Mouse (Mus musculus) MEL (cell line): ENCODE measurements around the gene Plekha8. TPM values are rescaled to one million over a fixed set of nuclear protein-coding genes. Genes with fewer than 3 reads are reported as not detected.

Experiments used
- DNase-seq: peaks from one replicate; pipeline ENCODE4 v3.0.0; 2011; ENCODE audit warnings: low read depth, low spot score
- H3K27ac ChIP-seq: 2 replicates; pipeline ENCODE4 v1.5.1; 2012; ENCODE audit warnings: low read depth, mild to moderate bottlenecking, control low read depth, low read length, moderate library complexity; ENCODE audit not compliant: control insufficient read depth
- H3K27me3 ChIP-seq, 2 experiments: fragments of 150-350 bp in 1 of 2; sonication (generic) in 1 of 2; 2 replicates each; pipeline ENCODE4 v1.6.1; 2012; ENCODE audit warnings: low read length in 2 of 2, mild to moderate bottlenecking in 2 of 2, improper control_type of control experiment in 1 of 2, moderate library complexity in 1 of 2; ENCODE audit not compliant: insufficient read depth in 2 of 2, control insufficient read depth in 1 of 2
- H3K36me3 ChIP-seq, 2 experiments: 2 replicates each; pipeline ENCODE4 v1.6.1; 2012 to 2014; ENCODE audit warnings: low read length in 2 of 2, improper control_type of control experiment in 1 of 2, inconsistent platforms in 1 of 2, mild to moderate bottlenecking in 1 of 2; ENCODE audit not compliant: insufficient read depth in 2 of 2, control insufficient read depth in 1 of 2
- H3K4me1 ChIP-seq, 2 experiments: fragments of 150-350 bp in 1 of 2; sonication (generic) in 1 of 2; 2 replicates each; pipeline ENCODE4 v1.6.1; 2012; ENCODE audit warnings: low read length in 2 of 2, improper control_type of control experiment in 1 of 2, mild to moderate bottlenecking in 1 of 2; ENCODE audit not compliant: insufficient read depth in 2 of 2, control insufficient read depth in 1 of 2
- H3K4me3 ChIP-seq, 2 experiments: fragments of 150-350 bp in 1 of 2; sonication (generic) in 1 of 2; 2 replicates each; pipeline ENCODE4 v1.5.1; 2012; ENCODE audit warnings: low read depth in 2 of 2, low read length in 2 of 2, mild to moderate bottlenecking in 2 of 2, moderate library complexity in 2 of 2, control low read depth in 1 of 2, improper control_type of control experiment in 1 of 2; ENCODE audit not compliant: control insufficient read depth in 1 of 2, insufficient read depth in 1 of 2
- H3K79me2 ChIP-seq: 2 replicates; pipeline ENCODE4 v1.6.1; 2012; ENCODE audit warnings: mild to moderate bottlenecking, low read length, moderate library complexity; ENCODE audit not compliant: control insufficient read depth, poor library complexity, insufficient read depth
- H3K9ac ChIP-seq: 2 replicates; pipeline ENCODE4 v1.6.1; 2012; ENCODE audit warnings: low read depth, mild to moderate bottlenecking, control low read depth, low read length, moderate library complexity; ENCODE audit not compliant: control insufficient read depth, poor library complexity, severe bottlenecking
- H3K9me3 ChIP-seq: fragments of 150-350 bp; sonication (generic); replicated peaks from 2 replicates; pipeline ENCODE4 v1.6.1; 2012; ENCODE audit warnings: mild to moderate bottlenecking, low read length, improper control_type of control experiment, moderate library complexity; ENCODE audit not compliant: insufficient read depth
- CHD1 ChIP-seq: IDR thresholded peaks from 2 replicates; pipeline ENCODE4 v1.6.1; 2012; ENCODE audit warnings: low read depth, mild to moderate bottlenecking, inconsistent platforms, low read length, improper control_type of control experiment
- ELF1 ChIP-seq: IDR thresholded peaks from 2 replicates; pipeline ENCODE4 v1.6.1; 2014; ENCODE audit warnings: low read depth, mild to moderate bottlenecking, inconsistent platforms, low read length, improper control_type of control experiment, moderate library complexity
- EP300 ChIP-seq, 2 experiments: IDR thresholded peaks; 2 replicates each; pipeline ENCODE4 v1.6.1; 2011; ENCODE audit warnings: improper control_type of control experiment in 2 of 2, low read length in 2 of 2, low read depth in 1 of 2, mild to moderate bottlenecking in 1 of 2
- GATA1 ChIP-seq: IDR thresholded peaks from 2 replicates; pipeline ENCODE4 v1.6.1; 2011; ENCODE audit warnings: low read depth, low read length, improper control_type of control experiment
- KAT2A ChIP-seq: conservative IDR thresholded peaks from 2 replicates; pipeline ENCODE4 v1.6.1; 2012; ENCODE audit warnings: low read depth, low read length, improper control_type of control experiment, inconsistent platforms
- MAZ ChIP-seq: IDR thresholded peaks from 2 replicates; pipeline ENCODE4 v1.6.1; 2012; ENCODE audit warnings: low read depth, mild to moderate bottlenecking, inconsistent platforms, low read length, improper control_type of control experiment
- MXI1 ChIP-seq: IDR thresholded peaks from 2 replicates; pipeline ENCODE4 v1.6.1; 2011; ENCODE audit warnings: mild to moderate bottlenecking, low read depth, low read length, improper control_type of control experiment
- POLR2A ChIP-seq, 2 experiments: IDR thresholded peaks; 2 replicates each; pipeline ENCODE4 v1.6.1; 2011 to 2012; ENCODE audit warnings: low read length in 2 of 2, mild to moderate bottlenecking in 2 of 2, control low read depth in 1 of 2, improper control_type of control experiment in 1 of 2, low read depth in 1 of 2, moderate library complexity in 1 of 2; ENCODE audit not compliant: control insufficient read depth in 1 of 2, insufficient read depth in 1 of 2, poor library complexity in 1 of 2
- RAD21 ChIP-seq: IDR thresholded peaks from 2 replicates; pipeline ENCODE4 v1.6.1; 2011; ENCODE audit warnings: mild to moderate bottlenecking, low read depth, low read length, improper control_type of control experiment
- RCOR1 ChIP-seq: IDR thresholded peaks from 2 replicates; pipeline ENCODE4 v1.6.1; 2012; ENCODE audit warnings: low read depth, mild to moderate bottlenecking, inconsistent platforms, low read length, improper control_type of control experiment
- TBP ChIP-seq: IDR thresholded peaks from 2 replicates; pipeline ENCODE4 v1.8.0; 2011; ENCODE audit warnings: low read depth, low read length, improper control_type of control experiment
- USF2 ChIP-seq, 2 experiments: IDR thresholded peaks; 2 replicates each; pipeline ENCODE4 v1.6.1; 2011 to 2012; ENCODE audit warnings: improper control_type of control experiment in 2 of 2, low read length in 2 of 2, borderline replicate concordance in 1 of 2, inconsistent platforms in 1 of 2, low read depth in 1 of 2, mild to moderate bottlenecking in 1 of 2; ENCODE audit not compliant: insufficient read depth in 1 of 2
- polyA plus RNA-seq, 2 experiments: library from polyadenylated mRNA; stranded (reverse) in 1 of 2; unstranded in 1 of 2; fragments of >175 nt in 1 of 2; fragments of >200 nt in 1 of 2; gene quantifications; 2 replicates each; pipeline versions ENCODE4 v1.2.1 to v1.2.4; 2012; ENCODE audit warnings: low replicate concordance in 2 of 2, low read depth in 1 of 2; ENCODE audit not compliant: insufficient read length in 2 of 2, insufficient read depth in 1 of 2, missing spikeins in 1 of 2
- total RNA-seq: library from RNA; depleted of rRNA; stranded (reverse); fragments of 300-350 nt; gene quantifications from 2 replicates; pipeline ENCODE4 v1.2.3, GENCODE M21; 2012; rRNA removed

Gene Plekha8
- total and polyA plus RNA-seq, 3 experiments = 11.6 to 16.8 TPM; not detected in 1

- Histone ChIP-seq H3K27me3 (no peaks in the 10 kb centered on the region), H3K27ac (no peak overlapping the region), H3K4me3 (no peak overlapping the region), H3K79me2 (no peaks in the 10 kb centered on the region), H3K9ac (no peak overlapping the region), H3K4me1 (no peaks in the 10 kb centered on the region), H3K9me3 (no peaks in the 10 kb centered on the region), H3K36me3 (no peaks in the 10 kb centered on the region)
- no peak for TF ChIP-seq TBP
- no peak for TF ChIP-seq MAZ
- no peak for TF ChIP-seq KAT2A
- TF ChIP-seq EP300 (IDR thresholded peaks at IDR 0.05; ENCODE audit: low read depth in 1 of 2, low read length in 2 of 2) = no peak
- no peak for TF ChIP-seq POLR2A (IDR thresholded peaks at IDR 0.05; ENCODE audit: control insufficient read depth in 1 of 2, insufficient read depth in 1 of 2, low read depth in 1 of 2, low read length in 2 of 2, poor library complexity in 1 of 2)
- TF ChIP-seq CHD1 = no peak
- TF ChIP-seq USF2 (IDR thresholded peaks at IDR 0.05; ENCODE audit: borderline replicate concordance in 1 of 2, insufficient read depth in 1 of 2, low read depth in 1 of 2, low read length in 2 of 2) = no peak
- no peak for TF ChIP-seq MXI1
- no peak for TF ChIP-seq GATA1
- TF ChIP-seq ELF1 = no peak
- TF ChIP-seq RCOR1 = no peak
- no peak for TF ChIP-seq RAD21
- no peak for DNase-seq
These were observed 98.4 kb downstream of the Plekha8 start for GRCm38 (mm10) chr6:54693286-54693685.

Other genes starting within 250 kb of the Plekha8 start
- not detected in 2 replicates for gene Wipf3, start 165.5 kb upstream of the Plekha8 start, total RNA-seq
- not detected for gene Wipf3, start 165.5 kb upstream of the Plekha8 start, polyA plus RNA-seq
- not detected in 2 replicates for gene Scrn1, start 28.6 kb upstream of the Plekha8 start, total RNA-seq
- gene Scrn1, start 28.6 kb upstream of the Plekha8 start, polyA plus RNA-seq = not detected
- gene Fkbp14, start 2.2 kb downstream of the Plekha8 start, total RNA-seq = 0.65 and 1.5 TPM in 2 replicates
- 1 to 10 TPM in 1 of 2 experiments, not detected in 1; 1.8 TPM for gene Fkbp14, start 2.2 kb downstream of the Plekha8 start, polyA plus RNA-seq
- gene Mturn, start 86.5 kb downstream of the Plekha8 start, total RNA-seq = 0.26 and 0.31 TPM in 2 replicates
- 1 to 10 TPM in 1 of 2 experiments, not detected in 1; 1.1 TPM for gene Mturn, start 86.5 kb downstream of the Plekha8 start, polyA plus RNA-seq
- gene Znrf2, start 221.8 kb downstream of the Plekha8 start, total RNA-seq = 21.3 and 24.2 TPM in 2 replicates
- 10 to 100 TPM in 1 of 2 experiments, not detected in 1; 16.1 TPM for gene Znrf2, start 221.8 kb downstream of the Plekha8 start, polyA plus RNA-seq